Mouse (Mus musculus) lung, adult 2 months (tissue): Measurements from ENCODE around the gene Vrk1.

Experiments used
- CTCF ChIP-seq: fragments of 200-500 bp; IDR thresholded peaks from 2 replicates; pipeline ENCODE4 v1.5.1; 2011; ENCODE audit warnings: mild to moderate bottlenecking, low read length, control low read depth; ENCODE audit not compliant: insufficient read depth
- POLR2A ChIP-seq: fragments of 200-500 bp; IDR thresholded peaks from 2 replicates; pipeline ENCODE4 v1.6.1; 2011; ENCODE audit warnings: low read depth, mild to moderate bottlenecking, control low read depth, low read length, borderline replicate concordance; ENCODE audit errors: extremely low read depth

DNA sequence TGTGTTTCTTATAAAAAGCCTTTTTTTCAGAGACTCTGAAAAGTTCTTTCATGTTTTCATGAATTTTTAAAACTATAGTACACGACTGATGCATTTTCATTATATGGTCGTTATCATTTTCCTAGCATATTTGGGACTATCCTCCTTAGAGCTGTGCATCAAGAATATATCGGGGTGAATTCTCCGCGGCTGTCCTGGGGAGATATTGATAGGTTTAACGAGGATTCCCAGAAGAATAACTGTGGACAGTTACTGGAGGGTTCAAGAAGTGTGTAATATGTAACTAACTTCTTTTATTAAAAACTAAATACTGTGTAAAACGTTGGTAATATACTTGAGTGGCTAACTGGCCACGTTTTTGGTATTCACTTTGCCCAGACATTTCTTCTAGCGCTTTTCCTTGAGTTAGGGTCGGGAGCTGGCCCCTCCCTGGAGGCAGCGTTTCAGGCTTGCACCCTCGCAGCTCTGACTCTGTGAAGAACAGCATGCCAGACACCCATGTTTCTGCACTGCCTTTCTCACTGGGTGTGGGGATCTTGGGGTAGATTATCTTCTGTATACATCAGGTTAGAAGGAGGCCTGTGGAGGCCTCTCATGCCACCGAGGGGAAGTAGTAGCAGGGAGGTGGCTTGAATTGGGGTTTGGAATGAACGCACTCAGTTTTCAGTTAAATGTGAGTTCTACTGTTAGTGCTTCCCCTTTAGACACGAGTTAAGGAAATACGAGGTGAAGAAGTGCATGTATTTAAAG is 16.5 kb downstream of the Vrk1 start:
- no peak for TF ChIP-seq POLR2A
- no peak for TF ChIP-seq CTCF
